Mouse (Mus musculus) liver, embryonic 14.5 days (tissue): ENCODE data around the gene Sulf2. TPM values are rescaled to one million over a fixed set of nuclear protein-coding genes. Genes with fewer than 3 reads are reported as not detected.

Source experiments
- ATAC-seq: fragments of 200-750 bp; cut with Nextera tagmentation; 2 replicates; pipeline ENCODE4 v1.8.0; 2017; ENCODE audit warnings: moderate number of reproducible peaks, mild to moderate bottlenecking, moderate library complexity; ENCODE audit not compliant: insufficient read depth
- DNase-seq, 3 experiments: peaks; one replicate each; pipeline ENCODE4 v3.0.0-alpha.2; 2012 to 2013; ENCODE audit warnings: low read depth in 3 of 3, low spot score in 3 of 3
- H3K27ac ChIP-seq: fragments of 300-500 bp; sonication (generic); 2 replicates; pipeline ENCODE4 v1.5.1; 2014; ENCODE audit warnings: moderate library complexity, mild to moderate bottlenecking, control low read depth, inconsistent platforms
- H3K27me3 ChIP-seq: fragments of 300-500 bp; sonication (generic); 2 replicates; pipeline ENCODE4 v1.6.1; 2014; ENCODE audit warnings: mild to moderate bottlenecking, low read length, moderate library complexity; ENCODE audit not compliant: control insufficient read depth, insufficient read depth
- H3K36me3 ChIP-seq: fragments of 300-500 bp; sonication (generic); replicated peaks from 2 replicates; pipeline ENCODE4 v1.6.1; 2014; ENCODE audit warnings: low read depth; ENCODE audit not compliant: control insufficient read depth, insufficient read depth
- H3K4me1 ChIP-seq, 2 experiments: fragments of 200-500 bp in 1 of 2; fragments of 300-500 bp in 1 of 2; sonication (generic) in 1 of 2; replicated peaks; 2 replicates each; pipeline ENCODE4 v1.6.1; 2012 to 2014; ENCODE audit warnings: antibody characterized with exemption in 1 of 2, inconsistent platforms in 1 of 2, low read length in 1 of 2; ENCODE audit not compliant: control insufficient read depth in 2 of 2, insufficient read depth in 2 of 2
- H3K4me2 ChIP-seq: fragments of 300-500 bp; sonication (generic); 2 replicates; pipeline ENCODE4 v1.6.1; 2014; ENCODE audit warnings: low read depth, mild to moderate bottlenecking, control low read depth, moderate library complexity
- H3K4me3 ChIP-seq, 2 experiments: fragments of 200-500 bp in 1 of 2; fragments of 300-500 bp in 1 of 2; sonication (generic) in 1 of 2; 2 replicates each; pipeline ENCODE4 v1.5.1; 2012 to 2014; ENCODE audit warnings: low read depth in 2 of 2, low read length in 2 of 2, mild to moderate bottlenecking in 2 of 2, control low read depth in 1 of 2, inconsistent platforms in 1 of 2, moderate library complexity in 1 of 2; ENCODE audit not compliant: insufficient read depth in 1 of 2
- H3K9ac ChIP-seq: fragments of 300-500 bp; sonication (generic); replicated peaks from 2 replicates; pipeline ENCODE4 v1.6.1; 2014; ENCODE audit warnings: mild to moderate bottlenecking, control low read depth, moderate library complexity
- H3K9me3 ChIP-seq: fragments of 300-500 bp; sonication (generic); 2 replicates; pipeline ENCODE4 v1.6.1; 2016; ENCODE audit warnings: low read length, mixed read lengths; ENCODE audit not compliant: control insufficient read depth
- CTCF ChIP-seq: IDR thresholded peaks from 2 replicates; pipeline ENCODE4 v1.5.1; 2016; ENCODE audit warnings: antibody characterized with exemption, low read depth, control low read depth
- EP300 ChIP-seq: IDR thresholded peaks from 2 replicates; pipeline ENCODE4 v1.6.1; 2016; ENCODE audit warnings: antibody characterized with exemption, low read depth
- WGBS: fragments of 180-500 bp; shearing (Covaris S2); extraction: QIAGEN DNeasy Blood & Tissue Kit; methylation state at CpG from one replicate; pipeline ENCODE4 v1.1.7; 2014; ENCODE audit not compliant: insufficient replicate concordance; 5-methylcytosine and 5-hydroxymethylcytosine counted together
- polyA plus RNA-seq, 2 experiments: library from polyadenylated mRNA; depleted of rRNA in 1 of 2; stranded (reverse) in 1 of 2; unstranded in 1 of 2; fragments of >200 nt; fragmentation: Nextera tagmentation in 1 of 2; extraction: Ambion mirVana in 1 of 2; gene quantifications; 2 replicates each; pipeline versions ENCODE4 v1.2.1 to v1.2.3; 2012 to 2014

Gene Sulf2
- polyA plus RNA-seq, 2 experiments: 0.81 to 0.99 TPM

- Histone ChIP-seq H3K9ac (no peak overlapping the region), H3K27me3 (no peaks in the 10 kb centered on the region), H3K27ac (no peak overlapping the region), H3K4me3 (no peak overlapping the region), H3K4me1 (peaks cover 0 to 3% of the 10 kb centered on the region in 2 experiments; a peak in 2 of 4 replicates), H3K9me3 (no peaks in the 10 kb centered on the region), H3K4me2 (no peak overlapping the region), H3K36me3 (no peaks in the 10 kb centered on the region)
- ATAC-seq: no peak
- DNase-seq: no peak
- 58% methylated on average over 4 of the region's 4 CpGs for WGBS
- no peak for TF ChIP-seq CTCF
- TF ChIP-seq EP300: no peak
These were observed 24.1 kb upstream of the Sulf2 start for GRCm38 (mm10) chr2:166179457-166180101.

- Histone ChIP-seq H3K9me3 (no peaks in the 10 kb centered on the region), H3K4me1 (peaks cover 0 to 3% of the 10 kb centered on the region in 2 experiments; a peak in 2 of 4 replicates), H3K4me3 (no peak overlapping the region), H3K27me3 (no peaks in the 10 kb centered on the region), H3K4me2 (no peak overlapping the region), H3K27ac (no peak overlapping the region), H3K36me3 (no peaks in the 10 kb centered on the region), H3K9ac (no peak overlapping the region)
- no peak for ATAC-seq
- DNase-seq: no peak
- 37% methylated on average over 8 of the region's 8 CpGs for WGBS
- TF ChIP-seq CTCF: no peak
These were observed 20.2 kb upstream of the Sulf2 start for GRCm38 (mm10) chr2:166175552-166176136.

- H3K27ac ChIP-seq: no peak overlapping the region
These were observed 19.7 kb upstream of the Sulf2 start for GRCm38 (mm10) chr2:166175145-166175544.

GRCm38 (mm10) chr2:166173169-166173568 lies 17.7 kb upstream of the Sulf2 start:
- TF ChIP-seq EP300: no peak
- no peak for TF ChIP-seq CTCF
- ATAC-seq: no peak
- H3K9ac ChIP-seq: no peak overlapping the region
- H3K27me3 ChIP-seq: no peaks in the 10 kb centered on the region
- 54% methylated on average over 5 of the region's 5 CpGs for WGBS
- no peak for DNase-seq
- H3K36me3 ChIP-seq: no peaks in the 10 kb centered on the region
- H3K9me3 ChIP-seq: no peaks in the 10 kb centered on the region
- no peak overlapping the region for H3K4me3 ChIP-seq
- no peak overlapping the region for H3K4me2 ChIP-seq
- H3K27ac ChIP-seq: no peak overlapping the region
- H3K4me1 ChIP-seq: peaks cover 0 to 2% of the 10 kb centered on the region in 2 experiments; a peak in 1 of 4 replicates

More at GRCm38 (mm10) chr2:166175145-166175544, 19.7 kb upstream of the Sulf2 start:
- no peak for ATAC-seq
- Histone ChIP-seq H3K4me3 (no peak overlapping the region), H3K9me3 (no peaks in the 10 kb centered on the region), H3K4me2 (no peak overlapping the region), H3K4me1 (peaks cover 0 to 3% of the 10 kb centered on the region in 2 experiments; a peak in 2 of 4 replicates), H3K9ac (no peak overlapping the region), H3K27me3 (no peaks in the 10 kb centered on the region), H3K36me3 (no peaks in the 10 kb centered on the region)
- WGBS: 21% methylated on average over 3 of the region's 3 CpGs
- TF ChIP-seq CTCF: no peak
- no peak for TF ChIP-seq EP300
- no peak for DNase-seq

- Histone ChIP-seq H3K27me3 (no peaks in the 10 kb centered on the region), H3K9me3 (no peaks in the 10 kb centered on the region), H3K4me1 (no peaks in the 10 kb centered on the region), H3K9ac (no peak overlapping the region), H3K4me2 (no peak overlapping the region), H3K4me3 (no peak overlapping the region), H3K36me3 (no peaks in the 10 kb centered on the region), H3K27ac (no peak overlapping the region)
- DNase-seq (no peak), ATAC-seq (no peak)
- 50% methylated on average over 7 of the region's 7 CpGs for WGBS
- TF ChIP-seq CTCF: no peak
- no peak for TF ChIP-seq EP300
These were observed 14.7 kb upstream of the Sulf2 start for GRCm38 (mm10) chr2:166170173-166170572.
